Mouse (Mus musculus): ENCODE data around the gene Fgf2.

GRCm38 (mm10) chr3:37328489-37328888 is 19.7 kb upstream of the Fgf2 start:
- TF ChIP-seq CTCF (IDR thresholded peaks at IDR 0.05; ENCODE audit: borderline replicate concordance, extremely low read depth, insufficient read depth, insufficient read length) (no peak), POLR2A (IDR thresholded peaks at IDR 0.05; ENCODE audit: borderline replicate concordance, extremely low read depth, insufficient read depth, insufficient read length, poor library complexity, severe bottlenecking) (no peak)

Data from brain, embryonic 14.5 days (tissue).